Mouse (Mus musculus): ENCODE data around the gene Ttc7b. TPM values are rescaled to one million over a fixed set of nuclear protein-coding genes. Genes with fewer than 3 reads are reported as not detected.

Gene Ttc7b
- polyA plus RNA-seq, 1 experiment from 2014 or later, result 2.2 TPM

GRCm38 (mm10) chr12:100315119-100315885, 205.3 kb downstream of the Ttc7b start:
- no peak overlapping the region for H3K27ac ChIP-seq (ENCODE audit: low read depth)
- ATAC-seq, result no peak
- H3K36me3 ChIP-seq (replicated peaks; ENCODE audit: insufficient read depth, low read length), result peaks cover 3% of the 10 kb centered on the region; the same call in 1 of the 2 replicates
- no peak overlapping the region for H3K9ac ChIP-seq (replicated peaks)
- no peaks in the 10 kb centered on the region for H3K27me3 ChIP-seq (ENCODE audit: insufficient read depth, low read length)
- no peak for DNase-seq
- H3K4me3 ChIP-seq (ENCODE audit: low read depth, low read length), result no peak overlapping the region
- TF ChIP-seq EP300 (IDR thresholded peaks at IDR 0.05; ENCODE audit: low read depth) (no peak), CTCF (IDR thresholded peaks at IDR 0.05; ENCODE audit: low read depth) (no peak)
- no peak overlapping the region for H3K4me2 ChIP-seq (ENCODE audit: low read depth, low read length)
- no peaks in the 10 kb centered on the region for H3K4me1 ChIP-seq (ENCODE audit: insufficient read depth)
- H3K9me3 ChIP-seq (ENCODE audit: low read length), result no peaks in the 10 kb centered on the region
- 80% methylated on average over 8 of the region's 8 CpGs for WGBS (ENCODE audit: insufficient replicate concordance)

- H3K4me3 ChIP-seq (ENCODE audit: low read depth, low read length), result no peak overlapping the region
- H3K27ac ChIP-seq (ENCODE audit: low read depth), result no peak overlapping the region
- H3K9me3 ChIP-seq (ENCODE audit: low read length), result no peaks in the 10 kb centered on the region
- WGBS (ENCODE audit: insufficient replicate concordance), result 72% methylated on average over 12 of the region's 12 CpGs
- no peak for TF ChIP-seq CTCF (IDR thresholded peaks at IDR 0.05; ENCODE audit: low read depth)
- no peak for TF ChIP-seq EP300 (IDR thresholded peaks at IDR 0.05; ENCODE audit: low read depth)
- H3K9ac ChIP-seq (replicated peaks), result no peak overlapping the region
- no peak overlapping the region for H3K4me2 ChIP-seq (ENCODE audit: low read depth, low read length)
- DNase-seq (no peak), ATAC-seq (no peak)
- H3K36me3 ChIP-seq (replicated peaks; ENCODE audit: insufficient read depth, low read length), result no peaks in the 10 kb centered on the region; the same call in 1 of the 2 replicates
- H3K4me1 ChIP-seq (ENCODE audit: insufficient read depth), result no peaks in the 10 kb centered on the region
- no peaks in the 10 kb centered on the region for H3K27me3 ChIP-seq (ENCODE audit: insufficient read depth, low read length)
Observed at GRCm38 (mm10) chr12:100313785-100314375, 206.7 kb downstream of the Ttc7b start.

GRCm38 (mm10) chr12:100313209-100313608, 207.4 kb downstream of the Ttc7b start:
- Histone ChIP-seq H3K27me3 (ENCODE audit: insufficient read depth, low read length) (no peaks in the 10 kb centered on the region), H3K9me3 (ENCODE audit: low read length) (no peaks in the 10 kb centered on the region), H3K36me3 (replicated peaks; ENCODE audit: insufficient read depth, low read length) (no peaks in the 10 kb centered on the region; the same call in 1 of the 2 replicates), H3K27ac (ENCODE audit: low read depth) (no peak overlapping the region), H3K9ac (replicated peaks) (no peak overlapping the region), H3K4me2 (ENCODE audit: low read depth, low read length) (no peak overlapping the region), H3K4me1 (ENCODE audit: insufficient read depth) (no peaks in the 10 kb centered on the region), H3K4me3 (ENCODE audit: low read depth, low read length) (no peak overlapping the region)
- ATAC-seq (no peak), DNase-seq (no peak)
- TF ChIP-seq EP300 (IDR thresholded peaks at IDR 0.05; ENCODE audit: low read depth), result no peak
- no peak for TF ChIP-seq CTCF (IDR thresholded peaks at IDR 0.05; ENCODE audit: low read depth)
- whole genome bisulfite sequencing (ENCODE audit: insufficient replicate concordance), result 70% methylated on average over 6 of the region's 6 CpGs

GRCm38 (mm10) chr12:100310471-100311392, 209.9 kb downstream of the Ttc7b start:
- Histone ChIP-seq H3K9ac (replicated peaks) (no peak overlapping the region), H3K9me3 (ENCODE audit: low read length) (no peaks in the 10 kb centered on the region), H3K27ac (ENCODE audit: low read depth) (no peak overlapping the region), H3K27me3 (ENCODE audit: insufficient read depth, low read length) (no peaks in the 10 kb centered on the region), H3K4me3 (ENCODE audit: low read depth, low read length) (no peak overlapping the region), H3K36me3 (replicated peaks; ENCODE audit: insufficient read depth, low read length) (no peaks in the 10 kb centered on the region; the same call in 1 of the 2 replicates), H3K4me1 (ENCODE audit: insufficient read depth) (no peaks in the 10 kb centered on the region), H3K4me2 (ENCODE audit: low read depth, low read length) (no peak overlapping the region)
- no peak for DNase-seq
- no peak for TF ChIP-seq CTCF (IDR thresholded peaks at IDR 0.05; ENCODE audit: low read depth)
- no peak for TF ChIP-seq EP300 (IDR thresholded peaks at IDR 0.05; ENCODE audit: low read depth)
- no peak for ATAC-seq
- WGBS (ENCODE audit: insufficient replicate concordance), result 68% methylated on average over 6 of the region's 6 CpGs

GRCm38 (mm10) chr12:100309201-100309600, 211.4 kb downstream of the Ttc7b start:
- WGBS (ENCODE audit: insufficient replicate concordance), result 72% methylated on average over 4 of the region's 4 CpGs
- no peaks in the 10 kb centered on the region for H3K36me3 ChIP-seq (replicated peaks; ENCODE audit: insufficient read depth, low read length)
- no peak overlapping the region for H3K4me2 ChIP-seq (ENCODE audit: low read depth, low read length)
- no peak overlapping the region for H3K27ac ChIP-seq (ENCODE audit: low read depth)
- H3K27me3 ChIP-seq (ENCODE audit: insufficient read depth, low read length), result no peaks in the 10 kb centered on the region
- ATAC-seq (no peak), DNase-seq (no peak)
- TF ChIP-seq CTCF (IDR thresholded peaks at IDR 0.05; ENCODE audit: low read depth), result no peak
- no peak for TF ChIP-seq EP300 (IDR thresholded peaks at IDR 0.05; ENCODE audit: low read depth)
- no peak overlapping the region for H3K9ac ChIP-seq (replicated peaks)
- H3K9me3 ChIP-seq (ENCODE audit: low read length), result no peaks in the 10 kb centered on the region
- H3K4me1 ChIP-seq (ENCODE audit: insufficient read depth), result no peaks in the 10 kb centered on the region
- no peak overlapping the region for H3K4me3 ChIP-seq (ENCODE audit: low read depth, low read length)

Data from liver, postnatal 0 days (tissue).